Mouse (Mus musculus): ENCODE results near the gene Endod1.

DNA sequence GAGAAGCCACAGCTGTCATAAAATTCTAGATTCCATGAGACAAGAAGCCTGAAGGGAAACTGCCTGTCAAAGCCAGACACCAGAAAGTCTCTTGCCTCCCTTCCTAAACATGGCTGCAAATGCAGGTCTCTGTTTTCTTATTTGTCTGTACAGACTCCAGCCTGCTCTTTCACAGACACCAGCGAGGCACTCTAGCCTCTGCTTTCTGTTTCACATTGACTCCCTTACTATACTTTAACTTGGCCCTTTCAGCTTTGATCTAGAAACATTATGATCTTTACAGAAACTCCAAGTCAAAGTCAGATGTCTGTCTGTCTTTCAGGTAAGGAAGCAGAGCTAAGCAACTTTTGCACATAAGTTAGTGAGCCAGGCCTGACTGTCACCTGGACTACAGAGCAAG lies 29.0 kb downstream of the Endod1 start:
- TF ChIP-seq CTCF (IDR thresholded peaks at IDR 0.05) (no peak), EP300 (IDR thresholded peaks at IDR 0.05) (no peak)

Measured in lung, postnatal 0 days (tissue).